Mouse (Mus musculus) lung, postnatal 0 days (tissue): ENCODE data around the gene Tmem150b. TPM values are rescaled to one million over a fixed set of nuclear protein-coding genes. Genes with fewer than 3 reads are reported as not detected.

Source experiments
- ATAC-seq: fragments of 200-750 bp; cut with Nextera tagmentation; 2 replicates; pipeline ENCODE4 v1.8.0; 2017; ENCODE audit warnings: moderate library complexity
- DNase-seq: peaks from one replicate; pipeline ENCODE4 v3.0.0-alpha.2; 2016; ENCODE audit warnings: low spot score
- H3K27ac ChIP-seq: fragments of 300-500 bp; sonication (generic); 2 replicates; pipeline ENCODE4 v1.5.1; 2014; ENCODE audit warnings: antibody characterized with exemption, mild to moderate bottlenecking, low read length, mixed read lengths
- H3K27me3 ChIP-seq: fragments of 300-500 bp; sonication (generic); replicated peaks from 2 replicates; pipeline ENCODE4 v1.6.1; 2014; ENCODE audit warnings: low read length, mixed read lengths; ENCODE audit not compliant: insufficient read depth
- H3K36me3 ChIP-seq: fragments of 300-500 bp; sonication (generic); 2 replicates; pipeline ENCODE4 v1.6.1; 2014; ENCODE audit warnings: low read length, mixed read lengths; ENCODE audit not compliant: insufficient read depth
- H3K4me1 ChIP-seq: fragments of 300-500 bp; sonication (generic); 2 replicates; pipeline ENCODE4 v1.6.1; 2014; ENCODE audit warnings: antibody characterized with exemption, low read depth, low read length, mixed read lengths; ENCODE audit not compliant: insufficient read depth
- H3K4me2 ChIP-seq: fragments of 300-500 bp; sonication (generic); replicated peaks from 2 replicates; pipeline ENCODE4 v1.6.1; 2014; ENCODE audit warnings: low read depth, mild to moderate bottlenecking, low read length, moderate library complexity, mixed read lengths
- H3K4me3 ChIP-seq: fragments of 300-500 bp; sonication (generic); 2 replicates; pipeline ENCODE4 v1.5.1; 2014; ENCODE audit warnings: low read depth, low read length
- H3K9ac ChIP-seq: fragments of 300-500 bp; sonication (generic); replicated peaks from 2 replicates; pipeline ENCODE4 v1.6.1; 2014; ENCODE audit warnings: low read depth, mild to moderate bottlenecking
- H3K9me3 ChIP-seq: fragments of 300-500 bp; sonication (generic); 2 replicates; pipeline ENCODE4 v1.6.1; 2016; ENCODE audit warnings: low read length, mixed read lengths
- CTCF ChIP-seq: IDR thresholded peaks from 2 replicates; pipeline ENCODE4 v1.5.1; 2016; ENCODE audit warnings: antibody characterized with exemption, mild to moderate bottlenecking
- EP300 ChIP-seq: IDR thresholded peaks from 2 replicates; pipeline ENCODE4 v1.6.1; 2016; ENCODE audit warnings: antibody characterized with exemption, mild to moderate bottlenecking, control low read depth
- WGBS: fragments of 180-500 bp; shearing (Covaris S2); extraction: QIAGEN DNeasy Blood & Tissue Kit; methylation state at CpG from one replicate; pipeline ENCODE4 v1.1.7; 2014; 5-methylcytosine and 5-hydroxymethylcytosine counted together
- polyA plus RNA-seq: library from polyadenylated mRNA; unstranded; fragments of >200 nt; fragmentation: Nextera tagmentation; extraction: Ambion mirVana; gene quantifications from 2 replicates; pipeline ENCODE4 v1.2.1, GENCODE M21; 2015

Gene Tmem150b
- polyA plus RNA-seq, 1 experiment from 2014 or later = 0.35 TPM

GRCm38 (mm10) chr7:4751971-4752820 lies 27.1 kb upstream of the Tmem150b start:
- WGBS = 3% methylated on average over 30 of the region's 30 CpGs
- no peak overlapping the region for H3K9ac ChIP-seq
- H3K27ac ChIP-seq = no peak overlapping the region
- no peaks in the 10 kb centered on the region for H3K27me3 ChIP-seq
- DNase-seq (peak; percentile 53), ATAC-seq (peak; percentile 84)
- H3K9me3 ChIP-seq = no peaks in the 10 kb centered on the region
- no peak for TF ChIP-seq CTCF
- no peak for TF ChIP-seq EP300
- H3K36me3 ChIP-seq = no peaks in the 10 kb centered on the region
- peak overlapping the region; percentile 50 for H3K4me2 ChIP-seq
- H3K4me1 ChIP-seq = peaks cover 13% of the 10 kb centered on the region; the same call in 1 of the 2 replicates
- peak overlapping the region; percentile 36 for H3K4me3 ChIP-seq

GRCm38 (mm10) chr7:4749169-4749568 lies 24.1 kb upstream of the Tmem150b start:
- no peak overlapping the region for H3K27ac ChIP-seq
- H3K4me3 ChIP-seq = no peak overlapping the region
- H3K4me1 ChIP-seq = peaks cover 13% of the 10 kb centered on the region; the same call in 1 of the 2 replicates
- DNase-seq (no peak), ATAC-seq (no peak)
- no peak overlapping the region for H3K4me2 ChIP-seq
- H3K36me3 ChIP-seq = no peaks in the 10 kb centered on the region; the same call in 1 of the 2 replicates
- no peak overlapping the region for H3K9ac ChIP-seq
- no peaks in the 10 kb centered on the region for H3K27me3 ChIP-seq
- H3K9me3 ChIP-seq = no peaks in the 10 kb centered on the region
- TF ChIP-seq CTCF (no peak), EP300 (no peak)
- WGBS = 72% methylated on average over 2 of the region's 2 CpGs

DNA sequence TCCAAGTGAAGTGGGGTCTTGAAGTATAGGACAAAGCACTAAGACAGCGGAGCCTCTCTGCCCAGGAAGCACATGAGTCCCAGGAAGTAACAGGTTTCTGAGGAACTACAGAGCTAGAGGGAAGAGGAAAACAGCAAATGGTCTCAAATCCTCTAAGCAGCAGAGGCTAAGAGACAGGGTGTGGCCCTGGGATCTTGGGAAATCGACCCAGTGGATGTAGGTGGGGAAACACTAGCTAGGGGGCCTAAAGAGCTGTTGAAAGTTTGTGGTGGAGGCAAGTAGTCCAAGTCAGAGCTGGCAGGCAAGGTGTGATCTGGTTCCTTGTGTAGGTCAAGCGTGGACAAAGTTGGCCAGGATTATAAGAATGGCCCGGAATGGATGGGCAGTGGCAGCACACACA lies 23.3 kb upstream of the Tmem150b start:
- TF ChIP-seq CTCF (no peak), EP300 (no peak)
- ATAC-seq = no peak
- Histone ChIP-seq H3K4me3 (no peak overlapping the region), H3K9me3 (no peaks in the 10 kb centered on the region), H3K4me2 (no peak overlapping the region), H3K4me1 (peaks cover 12% of the 10 kb centered on the region; the same call in 1 of the 2 replicates), H3K36me3 (no peaks in the 10 kb centered on the region; the same call in 1 of the 2 replicates), H3K27ac (no peak overlapping the region), H3K9ac (no peak overlapping the region), H3K27me3 (no peaks in the 10 kb centered on the region)
- WGBS = 70% methylated on average over 4 of the region's 4 CpGs
- peak; percentile 46 for DNase-seq

- no peaks in the 10 kb centered on the region for H3K9me3 ChIP-seq
- 67% methylated on average over 9 of the region's 9 CpGs for WGBS
- H3K27ac ChIP-seq = no peak overlapping the region
- peaks cover 6% of the 10 kb centered on the region; the same call in 1 of the 2 replicates for H3K4me1 ChIP-seq
- H3K4me3 ChIP-seq = no peak overlapping the region
- no peaks in the 10 kb centered on the region; the same call in 1 of the 2 replicates for H3K36me3 ChIP-seq
- ATAC-seq = no peak
- DNase-seq = no peak
- no peak overlapping the region for H3K4me2 ChIP-seq
- no peaks in the 10 kb centered on the region for H3K27me3 ChIP-seq
- H3K9ac ChIP-seq = no peak overlapping the region
- TF ChIP-seq EP300 (no peak), CTCF (no peak)
Observed at GRCm38 (mm10) chr7:4747156-4747899, 22.3 kb upstream of the Tmem150b start.

GRCm38 (mm10) chr7:4746326-4746980 lies 21.4 kb upstream of the Tmem150b start:
- H3K27me3 ChIP-seq = no peaks in the 10 kb centered on the region
- no peak overlapping the region for H3K4me3 ChIP-seq
- H3K4me2 ChIP-seq = no peak overlapping the region
- no peaks in the 10 kb centered on the region; the same call in 1 of the 2 replicates for H3K36me3 ChIP-seq
- no peak overlapping the region for H3K27ac ChIP-seq
- TF ChIP-seq CTCF (no peak), EP300 (no peak)
- 89% methylated on average over 22 of the region's 22 CpGs for WGBS
- ATAC-seq (no peak), DNase-seq (no peak)
- no peak overlapping the region for H3K9ac ChIP-seq
- no peaks in the 10 kb centered on the region for H3K4me1 ChIP-seq
- no peaks in the 10 kb centered on the region for H3K9me3 ChIP-seq

GRCm38 (mm10) chr7:4744886-4745285 lies 19.8 kb upstream of the Tmem150b start:
- H3K27me3 ChIP-seq = no peaks in the 10 kb centered on the region
- WGBS = 98% methylated on average over 5 of the region's 6 CpGs
- H3K4me1 ChIP-seq = peaks cover 5% of the 10 kb centered on the region; the same call in 1 of the 2 replicates
- no peak overlapping the region for H3K4me2 ChIP-seq
- no peak overlapping the region for H3K9ac ChIP-seq
- DNase-seq (no peak), ATAC-seq (no peak)
- no peak overlapping the region for H3K27ac ChIP-seq
- TF ChIP-seq EP300 (no peak), CTCF (no peak)
- no peaks in the 10 kb centered on the region for H3K9me3 ChIP-seq
- no peak overlapping the region for H3K4me3 ChIP-seq
- no peaks in the 10 kb centered on the region; the same call in 1 of the 2 replicates for H3K36me3 ChIP-seq
